Mouse (Mus musculus) gastrocnemius, adult 18-20 months (tissue): Measurements from ENCODE around the gene D5Ertd579e. TPM values are rescaled to one million over a fixed set of nuclear protein-coding genes. Genes with fewer than 3 reads are reported as not detected.
A peak's percentile ranks its signal among the peaks of the same experiment; 100 is the strongest.

Source experiments
- DNase-seq: peaks from one replicate; pipeline ENCODE4 v3.0.0; 2021; ENCODE audit warnings: low spot score
- long read RNA-seq, 2 experiments: library from polyadenylated mRNA; stranded (forward); transcript quantifications; one replicate each; pipeline ENCODE4 v2.0.0; 2021
- total RNA-seq, 2 experiments: library from RNA; stranded (reverse); gene quantifications; 2 replicates each; pipeline ENCODE4 v1.2.3; 2021

The D5Ertd579e gene
- 10 to 100 TPM; 88.1 to 91.1 TPM for total RNA-seq
- long read RNA-seq, experiment 1, full-length matches to known transcripts = 21 of 73 reads
- long read RNA-seq, experiment 1, partial matches to known transcripts = 9 of 73 reads
- long read RNA-seq, experiment 1, other reads (novel, unspliced or antisense) = 43 of 73 reads
- long read RNA-seq, experiment 2, full-length matches to known transcripts = 15 of 62 reads
- long read RNA-seq, experiment 2, partial matches to known transcripts = 18 of 62 reads
- long read RNA-seq, experiment 2, other reads (novel, unspliced or antisense) = 29 of 62 reads

- DNase-seq = peak; percentile 92
Measured at GRCm38 (mm10) chr5:36695461-36696231, at the start of gene D5Ertd579e. D5Ertd579e (minus strand) TSS chr5:36696024.

GRCm38 (mm10) chr5:36742126-36742848, 46.5 kb upstream of the D5Ertd579e start:
- DNase-seq = peak; percentile 87

- DNase-seq = peak; percentile 59
Measured at GRCm38 (mm10) chr5:36739829-36740228, 44.0 kb upstream of the D5Ertd579e start.

GRCm38 (mm10) chr5:36738799-36739615, 43.2 kb upstream of the D5Ertd579e start:
- DNase-seq = peak; percentile 77

GRCm38 (mm10) chr5:36737765-36738164, 41.9 kb upstream of the D5Ertd579e start:
- DNase-seq = no peak

- no peak for DNase-seq
Measured at GRCm38 (mm10) chr5:36736009-36736408, 40.2 kb upstream of the D5Ertd579e start.

GRCm38 (mm10) chr5:36735106-36735505, 39.3 kb upstream of the D5Ertd579e start:
- DNase-seq = no peak

GRCm38 (mm10) chr5:36733405-36733804, 37.6 kb upstream of the D5Ertd579e start:
- no peak for DNase-seq

- no peak for DNase-seq
Measured at GRCm38 (mm10) chr5:36731901-36732652, 36.3 kb upstream of the D5Ertd579e start.

GRCm38 (mm10) chr5:36730689-36731088, 34.9 kb upstream of the D5Ertd579e start:
- DNase-seq = no peak

GRCm38 (mm10) chr5:36729923-36730322, 34.1 kb upstream of the D5Ertd579e start:
- no peak for DNase-seq

GRCm38 (mm10) chr5:36729086-36729473, 33.3 kb upstream of the D5Ertd579e start:
- peak; percentile 51 for DNase-seq

GRCm38 (mm10) chr5:36728403-36729085, 32.7 kb upstream of the D5Ertd579e start:
- no peak for DNase-seq

GRCm38 (mm10) chr5:36727776-36728175, 32.0 kb upstream of the D5Ertd579e start:
- DNase-seq = no peak

- no peak for DNase-seq
Measured at GRCm38 (mm10) chr5:36727136-36727535, 31.3 kb upstream of the D5Ertd579e start.

GRCm38 (mm10) chr5:36726387-36726801, 30.6 kb upstream of the D5Ertd579e start:
- no peak for DNase-seq

- DNase-seq = no peak
Measured at GRCm38 (mm10) chr5:36725861-36726260, 30.0 kb upstream of the D5Ertd579e start.

- DNase-seq = no peak
Measured at GRCm38 (mm10) chr5:36724274-36724673, 28.4 kb upstream of the D5Ertd579e start.

GRCm38 (mm10) chr5:36723356-36723755, 27.5 kb upstream of the D5Ertd579e start:
- DNase-seq = no peak

GRCm38 (mm10) chr5:36722415-36722856, 26.6 kb upstream of the D5Ertd579e start:
- DNase-seq = peak; percentile 60
